Mouse (Mus musculus) testis, adult 10 weeks (tissue): Measurements from ENCODE around the gene Paqr3. TPM values are rescaled to one million over a fixed set of nuclear protein-coding genes. Genes with fewer than 3 reads are reported as not detected.

Experiments used
- polyA plus RNA-seq: library from polyadenylated mRNA; stranded (reverse); fragments of 350-450 nt; fragmentation: Illumina TruSeq; extraction: RNeasy Lipid Tissue Mini Kit (QIAGEN cat#74804); gene quantifications from one replicate; pipeline ENCODE4 v1.2.3, GENCODE M21; 2014; ENCODE audit warnings: low read depth, low replicate concordance

The Paqr3 gene
- polyA plus RNA-seq, result 4.8 TPM

DNA sequence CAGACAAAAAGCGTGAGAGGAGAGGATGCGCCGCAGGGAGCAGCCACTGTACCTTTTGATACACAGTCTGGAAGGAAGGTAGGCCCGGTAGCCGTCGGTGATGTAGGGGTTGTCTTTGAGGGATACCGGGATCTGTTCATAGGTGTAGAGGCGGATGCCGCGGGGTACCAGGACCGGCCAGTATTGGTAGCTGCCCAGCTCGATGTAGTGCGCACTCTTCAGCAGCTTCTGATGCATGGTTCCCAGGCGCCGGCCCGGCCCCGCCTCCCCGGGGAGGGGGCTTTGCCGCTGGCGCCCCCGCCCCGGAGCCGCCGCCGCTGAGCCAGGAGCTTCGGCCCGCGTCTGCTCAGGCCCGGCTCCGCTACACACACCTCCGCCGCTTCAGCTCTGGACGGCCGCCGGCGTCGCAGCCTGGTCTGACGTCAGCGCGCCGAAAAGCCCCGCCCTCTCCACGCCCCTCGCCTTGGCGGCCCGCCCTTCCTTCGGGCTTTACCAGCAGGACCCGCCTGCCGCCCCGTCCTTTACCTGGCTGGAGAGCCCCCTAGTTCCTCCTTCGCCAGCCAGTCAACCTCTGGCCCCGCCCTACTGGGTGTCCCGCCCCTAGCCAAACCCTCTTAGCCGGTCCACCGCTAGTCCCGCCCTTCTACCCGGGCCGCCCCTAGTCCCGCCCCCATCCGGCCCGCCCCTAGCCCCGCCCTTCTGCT, at the start of gene Paqr3:
Gene Paqr3, minus strand, starts transcription at position 390 of the 704 bp plus-strand sequence.

Other genes starting within 250 kb of the Paqr3 start
- 21.6 TPM for gene Bmp2k, start 113.9 kb downstream of the Paqr3 start, polyA plus RNA-seq